Mouse (Mus musculus): ENCODE measurements around the gene 4921517D22Rik.

The 4921517D22Rik gene

GRCm38 (mm10) chr13:59661966-59662365 lies 31.9 kb downstream of the 4921517D22Rik start:
- no peak for DNase-seq (ENCODE audit: extremely low spot score, low read depth, low spot score)

GRCm38 (mm10) chr13:59661387-59661786 lies 32.5 kb downstream of the 4921517D22Rik start:
- no peak for DNase-seq (ENCODE audit: extremely low spot score, low read depth, low spot score)

- no peak for DNase-seq (ENCODE audit: extremely low spot score, low read depth, low spot score)
Measured at GRCm38 (mm10) chr13:59660371-59660770, 33.5 kb downstream of the 4921517D22Rik start.

GRCm38 (mm10) chr13:59657781-59658180 lies 36.1 kb downstream of the 4921517D22Rik start:
- DNase-seq (ENCODE audit: extremely low spot score, low read depth, low spot score): no peak

- DNase-seq (ENCODE audit: extremely low spot score, low read depth, low spot score): no peak
Measured at GRCm38 (mm10) chr13:59656975-59657388, 36.9 kb downstream of the 4921517D22Rik start.

GRCm38 (mm10) chr13:59656316-59656832 lies 37.5 kb downstream of the 4921517D22Rik start:
- no peak for DNase-seq (ENCODE audit: extremely low spot score, low read depth, low spot score)

GRCm38 (mm10) chr13:59655718-59656315 lies 38.1 kb downstream of the 4921517D22Rik start:
- no peak for DNase-seq (ENCODE audit: extremely low spot score, low read depth, low spot score)

- no peak for DNase-seq (ENCODE audit: extremely low spot score, low read depth, low spot score)
Measured at GRCm38 (mm10) chr13:59654465-59654864, 39.4 kb downstream of the 4921517D22Rik start.

GRCm38 (mm10) chr13:59653136-59653535 lies 40.8 kb downstream of the 4921517D22Rik start:
- DNase-seq (ENCODE audit: extremely low spot score, low read depth, low spot score): no peak

- DNase-seq (ENCODE audit: extremely low spot score, low read depth, low spot score): no peak
Measured at GRCm38 (mm10) chr13:59652651-59653050, 41.3 kb downstream of the 4921517D22Rik start.

- no peak for DNase-seq (ENCODE audit: extremely low spot score, low read depth, low spot score)
Measured at GRCm38 (mm10) chr13:59649781-59650180, 44.1 kb downstream of the 4921517D22Rik start.

GRCm38 (mm10) chr13:59648598-59648997 lies 45.3 kb downstream of the 4921517D22Rik start:
- no peak for DNase-seq (ENCODE audit: extremely low spot score, low read depth, low spot score)

- no peak for DNase-seq (ENCODE audit: extremely low spot score, low read depth, low spot score)
Measured at GRCm38 (mm10) chr13:59647484-59647883, 46.4 kb downstream of the 4921517D22Rik start.

GRCm38 (mm10) chr13:59646674-59647244 lies 47.1 kb downstream of the 4921517D22Rik start:
- no peak for DNase-seq (ENCODE audit: extremely low spot score, low read depth, low spot score)

- no peak for DNase-seq (ENCODE audit: extremely low spot score, low read depth, low spot score)
Measured at GRCm38 (mm10) chr13:59645491-59645890, 48.4 kb downstream of the 4921517D22Rik start.

- no peak for DNase-seq (ENCODE audit: extremely low spot score, low read depth, low spot score)
Measured at GRCm38 (mm10) chr13:59642818-59643217, 51.1 kb downstream of the 4921517D22Rik start.

- DNase-seq (ENCODE audit: extremely low spot score, low read depth, low spot score): no peak
Measured at GRCm38 (mm10) chr13:59640178-59640440, 53.8 kb downstream of the 4921517D22Rik start.

- DNase-seq (ENCODE audit: extremely low spot score, low read depth, low spot score): no peak
Measured at GRCm38 (mm10) chr13:59639368-59640177, 54.3 kb downstream of the 4921517D22Rik start.

GRCm38 (mm10) chr13:59637800-59638199 lies 56.1 kb downstream of the 4921517D22Rik start:
- no peak for DNase-seq (ENCODE audit: extremely low spot score, low read depth, low spot score)
